Mouse (Mus musculus) ES-Bruce4 (cell line): ENCODE data around the gene Ak1. TPM values are rescaled to one million over a fixed set of nuclear protein-coding genes. Genes with fewer than 3 reads are reported as not detected.
A peak's percentile ranks its signal among the peaks of the same experiment; 100 is the strongest.

Experiments
- H3K27ac ChIP-seq: 2 replicates; pipeline ENCODE4 v1.5.1; 2012; ENCODE audit warnings: low read length, inconsistent platforms; ENCODE audit not compliant: insufficient read depth
- H3K27me3 ChIP-seq: 2 replicates; pipeline ENCODE4 v1.6.1; 2012; ENCODE audit warnings: mild to moderate bottlenecking, low read length, inconsistent platforms; ENCODE audit not compliant: control insufficient read depth, poor library complexity, insufficient read depth, severe bottlenecking
- H3K36me3 ChIP-seq: 2 replicates; pipeline ENCODE4 v1.6.1; 2012; ENCODE audit warnings: inconsistent platforms, mild to moderate bottlenecking, low read length, moderate library complexity; ENCODE audit not compliant: control insufficient read depth, poor library complexity, insufficient read depth, severe bottlenecking
- H3K4me1 ChIP-seq: one replicate; pipeline ENCODE4 v1.8.1; 2011; ENCODE audit warnings: low read length; ENCODE audit not compliant: control insufficient read depth, insufficient read depth
- H3K4me3 ChIP-seq: 2 replicates; pipeline ENCODE4 v1.5.1; 2011; ENCODE audit warnings: low read depth, mild to moderate bottlenecking, low read length
- H3K9ac ChIP-seq: 2 replicates; pipeline ENCODE4 v1.6.1; 2012; ENCODE audit warnings: low read depth, mild to moderate bottlenecking, inconsistent platforms; ENCODE audit not compliant: poor library complexity, severe bottlenecking
- H3K9me3 ChIP-seq: replicated peaks from 2 replicates; pipeline ENCODE4 v1.6.1; 2012; ENCODE audit warnings: mild to moderate bottlenecking, low read length, inconsistent platforms; ENCODE audit not compliant: control insufficient read depth, poor library complexity, insufficient read depth, severe bottlenecking
- CTCF ChIP-seq: IDR thresholded peaks from one replicate; pipeline ENCODE4 v1.8.1; 2011; ENCODE audit warnings: low read depth, low read length
- EP300 ChIP-seq: IDR thresholded peaks from 2 replicates; pipeline ENCODE4 v1.6.1; 2011; ENCODE audit warnings: low read depth, low read length; ENCODE audit not compliant: insufficient read depth
- POLR2A ChIP-seq: IDR thresholded peaks from one replicate; pipeline ENCODE4 v1.8.1; 2011; ENCODE audit warnings: low read length; ENCODE audit not compliant: insufficient read depth
- polyA plus RNA-seq: library from polyadenylated mRNA; stranded (reverse); fragments of >200 nt; gene quantifications from 2 replicates; pipeline ENCODE4 v1.2.4, GENCODE M21; 2011; ENCODE audit warnings: low read depth; ENCODE audit not compliant: missing spikeins, insufficient read depth, insufficient read length

Gene Ak1
- polyA plus RNA-seq, 1 experiment = 71.8 TPM

DNA sequence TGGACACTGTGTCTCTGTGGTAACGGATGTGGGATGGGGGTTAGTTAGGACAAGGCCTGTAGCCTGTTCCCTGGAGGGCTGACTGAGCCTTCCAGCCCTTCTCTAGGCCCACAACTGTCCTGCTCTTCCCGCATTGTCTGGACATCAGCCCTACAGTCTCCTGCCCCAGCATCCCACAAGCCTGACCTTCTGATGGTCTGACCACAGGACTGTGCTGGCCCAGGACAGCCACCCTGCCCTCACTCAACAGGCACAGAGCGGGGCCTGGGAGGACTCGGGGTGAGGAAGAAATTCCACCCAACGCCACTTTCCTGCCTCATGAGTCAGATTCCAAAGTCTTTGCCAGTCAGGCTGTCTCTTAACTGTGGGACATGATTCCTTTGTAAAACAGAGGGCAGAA lies 23.9 kb upstream of the Ak1 start:
- Histone ChIP-seq H3K9ac (no peak overlapping the region), H3K27ac (no peak overlapping the region), H3K4me3 (no peak overlapping the region), H3K9me3 (no peaks in the 10 kb centered on the region), H3K4me1 (peaks cover 2% of the 10 kb centered on the region), H3K36me3 (no peaks in the 10 kb centered on the region), H3K27me3 (no peaks in the 10 kb centered on the region)
- TF ChIP-seq EP300 = no peak
- no peak for TF ChIP-seq CTCF
- TF ChIP-seq POLR2A = no peak

DNA sequence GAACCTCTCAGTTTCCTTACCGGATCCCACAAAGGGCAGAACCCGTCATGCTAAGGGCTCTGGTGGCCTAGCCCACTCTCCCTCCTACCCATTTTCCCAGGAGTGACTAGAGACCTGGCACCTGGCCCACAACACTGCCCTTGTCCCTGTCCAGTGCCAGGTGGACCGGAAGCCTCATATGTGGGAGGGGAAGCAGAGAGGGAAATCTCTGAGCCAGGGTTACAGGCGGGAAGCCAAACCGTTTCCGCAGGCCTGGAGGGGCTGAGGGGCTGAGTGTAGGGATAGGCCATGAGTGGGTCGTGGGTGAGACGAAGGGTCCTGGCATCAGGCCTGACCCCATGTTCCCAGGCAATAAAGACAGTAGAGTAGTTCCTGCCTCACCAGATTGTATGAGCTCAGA lies 23.1 kb upstream of the Ak1 start:
- no peak overlapping the region for H3K4me3 ChIP-seq
- H3K36me3 ChIP-seq = no peaks in the 10 kb centered on the region
- no peaks in the 10 kb centered on the region for H3K27me3 ChIP-seq
- peaks cover 2% of the 10 kb centered on the region for H3K4me1 ChIP-seq
- no peak overlapping the region for H3K9ac ChIP-seq
- H3K9me3 ChIP-seq = no peaks in the 10 kb centered on the region
- TF ChIP-seq POLR2A = no peak
- no peak for TF ChIP-seq EP300
- TF ChIP-seq CTCF = no peak
- H3K27ac ChIP-seq = no peak overlapping the region

GRCm38 (mm10) chr2:32599409-32599808 lies 22.1 kb upstream of the Ak1 start, which contains the start of gene St6galnac6:
TSS of gene St6galnac6 (plus strand) at chr2:32599709.
- Histone ChIP-seq H3K9me3 (no peaks in the 10 kb centered on the region), H3K9ac (no peak within 1 kb of the TSS), H3K27ac (no peak within 1 kb of the TSS), H3K36me3 (no peaks in the 10 kb centered on the region), H3K4me1 (peaks cover 2% of the 10 kb centered on the region), H3K4me3 (no peak within 1 kb of the TSS), H3K27me3 (no peaks in the 10 kb centered on the region)
- TF ChIP-seq POLR2A = no peak
- TF ChIP-seq EP300 = no peak
- TF ChIP-seq CTCF = no peak

DNA sequence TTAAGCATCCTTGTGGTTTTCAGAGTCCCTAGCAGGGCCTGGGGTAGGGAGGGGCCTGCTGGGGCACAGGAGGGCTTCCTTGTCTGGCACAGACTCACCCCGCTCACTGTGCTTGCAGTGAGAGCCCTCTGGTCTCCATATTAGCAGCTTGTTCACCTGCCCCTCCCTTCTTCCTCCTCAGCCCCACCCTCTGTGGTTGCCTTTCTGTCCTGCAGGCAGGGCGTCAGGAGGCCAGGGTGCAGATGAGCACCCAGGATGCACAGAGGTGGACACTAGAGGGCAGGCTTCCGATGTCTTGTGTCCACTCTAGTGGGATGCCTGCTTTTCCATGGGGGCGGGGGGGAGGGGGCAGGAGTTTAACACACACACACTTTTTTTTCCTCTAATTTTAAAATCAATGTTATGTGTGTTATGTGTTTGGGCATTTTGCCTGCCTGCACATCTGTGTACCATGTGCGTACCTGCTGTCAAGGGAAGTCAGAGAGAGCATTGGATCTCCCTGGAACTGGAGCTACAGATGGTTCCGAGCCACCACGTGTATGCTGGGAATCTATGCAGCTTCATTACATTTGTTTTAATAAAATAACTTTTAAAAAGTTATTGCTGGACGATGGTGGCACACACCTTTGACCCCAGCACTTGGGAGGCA lies 20.0 kb upstream of the Ak1 start:
- no peak for TF ChIP-seq POLR2A
- TF ChIP-seq CTCF = peak; percentile 80
- H3K4me1 ChIP-seq = peaks cover 2% of the 10 kb centered on the region
- no peak overlapping the region for H3K4me3 ChIP-seq
- H3K27ac ChIP-seq = no peak overlapping the region
- H3K36me3 ChIP-seq = no peaks in the 10 kb centered on the region
- no peaks in the 10 kb centered on the region for H3K9me3 ChIP-seq
- H3K27me3 ChIP-seq = no peaks in the 10 kb centered on the region
- no peak overlapping the region for H3K9ac ChIP-seq

- Histone ChIP-seq H3K9ac (no peak overlapping the region), H3K4me3 (peak overlapping the region; percentile 64), H3K27ac (no peak overlapping the region)
Measured at GRCm38 (mm10) chr2:32602600-32603054, 18.9 kb upstream of the Ak1 start.

DNA sequence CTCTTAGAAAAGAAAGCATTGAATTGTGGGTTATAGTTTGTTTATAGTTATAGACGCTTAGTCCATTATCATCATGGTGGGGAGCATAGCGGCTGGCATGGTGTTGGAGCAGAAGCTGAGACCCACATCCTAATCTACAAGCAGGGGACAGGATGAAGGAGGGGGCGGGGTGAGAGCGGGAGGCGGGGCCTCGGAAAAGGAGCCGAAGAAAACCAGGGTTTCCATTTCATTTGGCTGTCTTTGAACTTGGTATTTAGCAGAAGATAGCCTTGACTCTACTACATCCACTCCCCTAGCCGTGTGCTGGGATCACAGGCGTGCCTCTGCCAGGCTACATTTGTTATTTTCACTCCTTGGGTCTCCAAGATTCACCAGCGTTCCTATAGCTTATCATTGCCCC lies 16.9 kb upstream of the Ak1 start:
- peaks cover 2% of the 10 kb centered on the region for H3K4me1 ChIP-seq

More at GRCm38 (mm10) chr2:32602600-32603054, 18.9 kb upstream of the Ak1 start:
- H3K27me3 ChIP-seq = no peaks in the 10 kb centered on the region
- no peaks in the 10 kb centered on the region for H3K36me3 ChIP-seq
- H3K4me1 ChIP-seq = peaks cover 2% of the 10 kb centered on the region
- no peaks in the 10 kb centered on the region for H3K9me3 ChIP-seq
- peak; percentile 89 for TF ChIP-seq CTCF
- TF ChIP-seq POLR2A = no peak
- TF ChIP-seq EP300 = no peak

More for the DNA sequence above, 16.9 kb upstream of the Ak1 start:
- Histone ChIP-seq H3K9me3 (no peaks in the 10 kb centered on the region), H3K4me3 (no peak overlapping the region), H3K27me3 (no peaks in the 10 kb centered on the region), H3K9ac (no peak overlapping the region), H3K27ac (no peak overlapping the region), H3K36me3 (no peaks in the 10 kb centered on the region)
- TF ChIP-seq EP300 (no peak), POLR2A (no peak), CTCF (no peak)
